Mouse (Mus musculus) testis, postnatal 10 days (tissue): Measurements from ENCODE around the gene Txndc11.

ENCODE experiments used
- DNase-seq: peaks from one replicate; pipeline ENCODE4 v3.0.0; 2021; ENCODE audit warnings: low spot score

Txndc11 gene

GRCm38 (mm10) chr16:11064742-11065141 lies 69.7 kb downstream of the Txndc11 start:
- no peak for DNase-seq

- no peak for DNase-seq
Measured at GRCm38 (mm10) chr16:11064341-11064740, 70.1 kb downstream of the Txndc11 start.

- DNase-seq: peak; percentile 82
Measured at GRCm38 (mm10) chr16:11062794-11063721, 71.4 kb downstream of the Txndc11 start.

DNA sequence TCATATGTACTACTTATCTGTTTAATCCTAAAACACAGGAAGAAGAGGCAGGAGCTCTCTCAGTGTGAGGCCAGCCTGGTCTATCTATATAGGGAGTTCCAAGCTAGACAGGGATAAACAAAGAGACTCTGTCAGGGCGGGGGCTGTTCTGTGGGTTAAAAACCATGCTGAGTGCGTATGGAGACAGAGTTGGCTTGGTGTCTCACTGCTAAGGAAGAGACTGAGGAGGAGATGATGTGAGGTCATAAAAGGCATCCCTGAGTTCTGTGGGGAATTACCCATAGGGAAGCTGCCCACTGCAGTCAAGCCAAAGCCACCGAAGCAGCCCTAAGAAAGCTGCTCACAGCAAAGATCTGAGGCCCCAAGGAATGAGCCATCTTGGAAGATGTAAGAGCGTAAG lies 73.8 kb downstream of the Txndc11 start, which contains the start of gene Snn:
TSS of gene Snn (plus strand) at position 301 of the 400 bp plus-strand sequence.
- DNase-seq: no peak

GRCm38 (mm10) chr16:11055916-11056315 lies 78.5 kb downstream of the Txndc11 start:
- no peak for DNase-seq

GRCm38 (mm10) chr16:11054871-11055270 lies 79.6 kb downstream of the Txndc11 start:
- DNase-seq: no peak

DNA sequence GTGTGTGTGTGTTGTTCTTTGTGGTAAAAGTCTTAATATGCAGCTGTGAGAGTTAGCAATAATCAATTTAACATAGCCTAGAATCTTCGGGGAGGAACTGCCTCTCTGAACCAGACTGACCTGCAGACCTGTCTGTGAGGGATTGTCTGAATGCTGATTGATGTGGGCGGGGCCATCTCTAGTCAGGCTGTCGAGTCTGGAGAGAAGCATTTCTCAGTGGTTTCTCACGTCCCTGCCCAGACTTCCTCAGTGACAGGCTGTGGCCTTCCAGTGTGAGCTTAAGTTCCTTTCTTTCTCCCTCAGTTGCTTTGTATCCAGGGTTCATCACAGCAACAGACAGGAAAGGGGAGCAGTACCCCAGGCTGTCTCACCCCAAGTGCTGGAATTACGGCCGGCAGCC lies 80.0 kb downstream of the Txndc11 start:
- no peak for DNase-seq

GRCm38 (mm10) chr16:11051134-11051533 lies 83.3 kb downstream of the Txndc11 start:
- no peak for DNase-seq

DNA sequence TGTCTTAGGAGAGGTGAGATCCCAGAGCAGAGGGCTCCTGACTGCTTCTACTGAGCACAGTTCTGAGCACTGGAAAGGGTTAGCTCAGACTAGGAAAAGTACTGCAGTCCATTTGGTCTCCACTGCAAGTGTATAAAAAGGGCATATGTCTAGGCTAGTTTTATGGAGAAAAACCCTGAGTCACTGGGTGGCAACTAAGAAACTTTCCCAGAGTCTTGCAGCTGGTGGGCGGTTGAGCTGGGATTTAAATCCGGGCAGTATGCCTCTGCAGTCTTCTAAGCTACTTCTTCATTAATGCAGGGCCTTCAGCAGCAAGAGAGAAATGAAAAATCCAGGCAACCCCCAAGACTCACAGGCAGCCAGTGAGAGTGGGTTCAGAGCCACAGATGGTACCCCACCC lies 84.2 kb downstream of the Txndc11 start:
- DNase-seq: no peak

GRCm38 (mm10) chr16:11047130-11047529 lies 87.3 kb downstream of the Txndc11 start:
- DNase-seq: no peak

- no peak for DNase-seq
Measured at GRCm38 (mm10) chr16:11046437-11046836, 88.0 kb downstream of the Txndc11 start.

DNA sequence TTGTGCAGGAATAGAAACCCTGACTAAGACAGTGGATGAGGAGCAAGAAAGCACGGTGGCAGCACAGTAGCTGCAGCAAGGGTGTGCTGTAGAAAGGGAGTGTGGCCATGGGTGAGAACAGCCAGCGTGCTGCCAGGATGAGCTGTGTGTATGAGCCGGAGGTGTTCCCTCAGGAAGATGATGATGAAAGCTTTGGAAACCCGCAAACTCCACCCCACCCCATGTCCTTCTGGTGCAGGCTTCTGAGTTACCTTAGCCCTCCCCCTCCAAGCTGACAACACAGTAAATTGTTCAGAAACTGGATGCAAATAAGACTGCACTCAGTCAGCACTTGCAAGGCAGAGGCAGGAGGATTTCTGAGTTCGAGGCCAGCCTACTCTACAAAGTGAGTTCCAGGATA lies 91.2 kb downstream of the Txndc11 start:
- DNase-seq: no peak

DNA sequence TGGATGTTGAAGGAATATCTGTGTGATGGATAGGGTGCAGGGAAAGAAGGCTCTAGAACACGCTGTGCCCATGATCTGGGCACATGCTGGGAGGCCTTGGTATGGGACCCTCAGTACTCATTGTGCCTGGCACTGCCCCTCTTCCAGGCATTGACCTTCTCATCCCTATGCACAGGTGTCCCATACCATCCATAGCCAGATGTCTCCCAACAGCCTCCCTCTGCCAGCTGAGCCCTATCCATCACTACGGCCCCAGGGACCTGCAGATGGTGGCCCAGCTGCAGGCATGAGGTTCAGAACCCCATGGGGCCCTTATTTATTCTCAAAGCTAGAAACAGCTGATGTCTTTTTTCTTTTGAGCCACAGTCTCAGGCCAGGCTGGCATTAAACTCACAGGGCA lies 93.8 kb downstream of the Txndc11 start:
- DNase-seq: no peak

- peak; percentile 86 for DNase-seq
Measured at GRCm38 (mm10) chr16:11035790-11036431, 98.5 kb downstream of the Txndc11 start.

GRCm38 (mm10) chr16:11035273-11035672 lies 99.2 kb downstream of the Txndc11 start:
- no peak for DNase-seq

- DNase-seq: peak; percentile 93
Measured at GRCm38 (mm10) chr16:11034193-11034803, 100.2 kb downstream of the Txndc11 start.

DNA sequence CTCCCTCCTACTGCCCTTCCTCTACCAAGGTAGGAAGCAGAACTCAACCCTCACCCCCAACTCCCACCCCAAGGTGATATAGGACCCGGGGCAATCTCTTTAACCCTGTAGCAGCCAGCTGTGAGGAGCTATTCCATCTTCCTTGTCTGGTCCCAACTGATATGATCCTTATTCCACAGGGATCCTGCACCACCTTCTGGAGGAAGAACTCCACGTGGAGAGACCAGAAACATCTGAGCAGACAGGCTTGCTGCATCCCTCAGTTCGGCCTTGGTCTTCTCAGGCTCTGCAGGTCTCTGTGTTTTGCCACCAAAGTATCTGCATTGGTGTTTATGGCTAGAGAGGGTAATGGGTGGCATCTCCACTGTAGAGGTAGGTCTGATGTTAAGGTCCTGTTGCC lies 103.1 kb downstream of the Txndc11 start:
- DNase-seq: no peak

DNA sequence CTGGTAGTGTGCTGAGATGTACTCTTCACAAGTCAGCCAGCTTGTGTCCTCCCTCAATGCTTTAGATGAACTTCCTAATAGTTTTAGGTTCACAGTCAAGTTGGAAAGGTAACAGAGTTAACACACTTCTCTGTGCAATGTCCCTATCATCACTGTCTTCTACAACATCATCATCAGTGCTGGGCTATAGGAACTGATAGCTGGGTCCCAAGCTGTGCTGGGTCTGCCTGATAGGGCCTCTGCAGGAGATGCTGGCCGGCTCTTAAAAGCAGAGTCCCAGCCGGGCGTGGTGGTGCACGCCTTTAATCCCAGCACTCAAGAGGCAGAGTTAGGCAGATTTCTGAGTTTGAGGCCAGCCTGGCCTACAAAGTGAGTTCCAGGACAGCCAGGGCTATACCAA lies 103.6 kb downstream of the Txndc11 start:
- no peak for DNase-seq

DNA sequence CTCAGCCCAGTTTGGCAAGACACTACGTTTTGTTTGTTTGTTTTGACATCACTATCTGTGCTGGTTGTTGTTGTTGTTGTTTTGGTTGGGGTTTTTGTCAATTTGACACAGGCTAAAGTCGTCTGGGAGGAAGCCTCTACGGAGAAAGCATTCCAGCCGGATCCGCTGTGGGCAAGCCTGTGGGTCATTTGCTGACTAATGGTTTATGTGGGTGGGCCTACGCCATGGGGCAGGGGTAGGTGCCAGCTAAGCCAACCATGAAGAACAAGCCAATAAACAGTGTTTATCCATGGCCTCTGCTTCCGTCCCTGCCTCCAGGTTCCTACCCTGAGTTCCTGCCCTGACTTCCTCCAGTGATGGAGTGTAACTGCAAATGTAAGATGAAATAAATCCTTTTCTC lies 106.2 kb downstream of the Txndc11 start:
- no peak for DNase-seq
